In genomic region chr14:16364878-16365337, GRCm38 (mm10) we compare ENCODE assay signal across 8 mouse cellular contexts. TPM values are rescaled to one million over a fixed set of nuclear protein-coding genes. Genes with fewer than 3 reads are reported as not detected.
DNase-seq lines count a peak whose midpoint lies in the region; ATAC-seq lines count a peak whose summit lies in the region.

Top2b (plus strand) TSS chr14:16365179.

- no peaks in the 10 kb centered on the region for H3K36me3 ChIP-seq in hindbrain, embryonic 16.5 days (ENCODE audit: control insufficient read depth, insufficient read depth, low read length)
- H3K36me3 ChIP-seq in macrophage (ENCODE audit: inconsistent target), result no peaks in the 10 kb centered on the region

- peak; percentile 99 for ATAC-seq in hindbrain, embryonic 16.5 days

- peaks cover 23% of the 10 kb centered on the region for H3K4me1 ChIP-seq in hindbrain, embryonic 16.5 days (ENCODE audit: control insufficient read depth, insufficient read depth, low read depth, low read length)

- under 1% methylated on average over 32 of the region's 32 CpGs for WGBS in hindbrain, embryonic 16.5 days
- under 1% methylated on average over 32 of the region's 32 CpGs for WGBS in macrophage (ENCODE audit: missing documents)

- peak; percentile 84 for DNase-seq in WW6 (ENCODE audit: low read depth, low spot score)
- DNase-seq in cerebellum, postnatal 4 days (ENCODE audit: low spot score in 2 of 2), result peak; percentile 94 to 98
- DNase-seq in gastrocnemius, adult 18-20 months (ENCODE audit: low spot score), result peak; percentile 98
- peak; percentile 95 to 98 for DNase-seq in left cerebral cortex, adult 18-20 months (ENCODE audit: low spot score in 2 of 2)
- peak; percentile 98 for DNase-seq in right cerebral cortex, adult 18-20 months
- peak; percentile 83 for DNase-seq in urinary bladder, postnatal 10 days (ENCODE audit: low spot score)

- peak within 1 kb of the TSS; percentile 90 for H3K4me2 ChIP-seq in hindbrain, embryonic 16.5 days (ENCODE audit: low read length)

- no peaks in the 10 kb centered on the region for H3K9me3 ChIP-seq in hindbrain, embryonic 16.5 days (ENCODE audit: control insufficient read depth, low read length)

- H3K4me3 ChIP-seq in hindbrain, embryonic 16.5 days (ENCODE audit: low read length), result peak within 1 kb of the TSS; percentile 92
- H3K4me3 ChIP-seq in macrophage (ENCODE audit: inconsistent target), result peak within 1 kb of the TSS; percentile 85

- peak within 1 kb of the TSS; percentile 98 for H3K27ac ChIP-seq in hindbrain, embryonic 16.5 days (ENCODE audit: low read depth, low read length)
- H3K27ac ChIP-seq in macrophage, result peak within 1 kb of the TSS; percentile 59

- no peaks in the 10 kb centered on the region for H3K27me3 ChIP-seq in hindbrain, embryonic 16.5 days (replicated peaks; ENCODE audit: control insufficient read depth, insufficient read depth, low read length)

- peak within 1 kb of the TSS; percentile 100 for H3K9ac ChIP-seq in hindbrain, embryonic 16.5 days (ENCODE audit: low read depth, low read length)

- peaks cover 43% of the 10 kb centered on the region for H3K79me2 ChIP-seq in macrophage (ENCODE audit: inconsistent target)

RNA-seq across cellular contexts. Expression of gene Top2b, which starts in this region (rescaled TPM):
- 10 to 100 TPM; 28.6 to 31.8 TPM for total RNA-seq in gastrocnemius, adult 18-20 months (2021)
- polyA plus RNA-seq in hindbrain, embryonic 16.5 days (2015; fragmentation: Nextera tagmentation; extraction: Ambion mirVana), result 52.9 and 68.5 TPM in 2 replicates
- total RNA-seq in left cerebral cortex, adult 18-20 months (2021), result 10 to 100 TPM; 87.8 to 92.1 TPM
- 100 to 1,000 TPM in 5 of 26 experiments, 10 to 100 TPM in 21; 30.5 to 121 (median 76.3) TPM for total RNA-seq in macrophage (2018; cell fraction: chromatin; rRNA removed)
- 10 to 100 TPM; 19.1 to 43.2 (median 26.4) TPM for total RNA-seq in macrophage (2018; cell fraction: cytosol; rRNA removed)
- 100 to 1,000 TPM in 1 of 26 experiments, 10 to 100 TPM in 25; 25.5 to 101 (median 46.9) TPM for total RNA-seq in macrophage (2018; cell fraction: nucleus; rRNA removed)
- 25.7 to 70.2 TPM (median 27.8 TPM) in 3 replicates for polyA plus RNA-seq in macrophage (2018)

Comparison
In these comparisons a context has a peak if more than half of its experiments do, and no peak if none do; other contexts are left out.
1. Peak in every context shown above with its lines: DNase-seq, ATAC-seq, H3K4me3 ChIP-seq and H3K27ac ChIP-seq.